In genomic region chrX:20950191-20950880, GRCm38 (mm10) we compare ENCODE assay signal across 8 mouse cellular contexts. TPM values are rescaled to one million over a fixed set of nuclear protein-coding genes. Genes with fewer than 3 reads are reported as not detected.
A peak's percentile ranks its signal among the peaks of the same experiment; 100 is the strongest.
DNase-seq lines count a peak whose midpoint lies in the region; ATAC-seq lines count a peak whose summit lies in the region.

Gene Elk1 (minus strand): TSS chrX:20950608.

- H3K4me3 ChIP-seq in megakaryocyte, embryonic 14.5 days (replicated peaks) = peak within 1 kb of the TSS; percentile 96

- H3K36me3 ChIP-seq in megakaryocyte, embryonic 14.5 days (replicated peaks; ENCODE audit: low read length) = peaks cover 26% of the 10 kb centered on the region

- H3K9me3 ChIP-seq in megakaryocyte, embryonic 14.5 days = no peaks in the 10 kb centered on the region

- peaks cover 24% of the 10 kb centered on the region for H3K4me1 ChIP-seq in megakaryocyte, embryonic 14.5 days

- peaks cover 1% of the 10 kb centered on the region for H3K27me3 ChIP-seq in megakaryocyte, embryonic 14.5 days (replicated peaks)

- ATAC-seq in common myeloid progenitor, adult 5-6 weeks (replicated peaks; ENCODE audit: low read depth, poor library complexity, severe bottlenecking) = peak; percentile 98

- peak; percentile 96 for DNase-seq in ZHBTc4 (ENCODE audit: low read depth, low spot score)
- DNase-seq in gastrocnemius, adult 8-10 months (ENCODE audit: low spot score in 2 of 2) = peak; percentile 65 to 79
- peak; percentile 73 for DNase-seq in hindlimb bud, embryonic 11.5 days (ENCODE audit: extremely low spot score, low read depth, low spot score)
- DNase-seq in left cerebral cortex, adult 8-10 months (ENCODE audit: low spot score in 2 of 2) = peak; percentile 48 to 93
- DNase-seq in right cerebral cortex, postnatal 10 days (ENCODE audit: low spot score in 2 of 2) = peak; percentile 89 to 95
- peak; percentile 59 for DNase-seq in urinary bladder, postnatal 25 days (ENCODE audit: low spot score)

RNA-seq across cellular contexts. Expression of gene Elk1, which starts in this region (rescaled TPM):
- 2.9 and 4.3 TPM in 2 replicates for total RNA-seq in common myeloid progenitor, adult 5-6 weeks (2017)
- total RNA-seq in gastrocnemius, adult 8-10 months (2022) = 1 to 10 TPM; 5.6 to 6.9 (median 6.1) TPM
- total RNA-seq in left cerebral cortex, adult 8-10 months (2022) = 10 to 100 TPM; 47.8 to 56.1 (median 51.6) TPM
- polyA plus RNA-seq in megakaryocyte, embryonic 14.5 days (2012; ENCODE audit: insufficient read depth, low replicate concordance) = 13.9 and 31.4 TPM in 2 replicates

Comparison
In these comparisons a context has a peak if more than half of its experiments do, and no peak if none do; other contexts are left out.
1. Peak in every context shown above with its lines: DNase-seq, ATAC-seq and H3K4me3 ChIP-seq.